Comparison of ENCODE assay signal across 21 mouse cellular contexts in genomic region chr19:8946929-8947328, GRCm38 (mm10). TPM values are rescaled to one million over a fixed set of nuclear protein-coding genes. Genes with fewer than 3 reads are reported as not detected.
DNase-seq lines count a peak whose midpoint lies in the region; ATAC-seq and TF ChIP-seq lines count a peak whose summit lies in the region.
"Had no signal": no experiment of that assay in that cellular context is flagged by ENCODE, and none has a peak within 500 bp of the region (broad histone marks: within the 10 kb centered on the region; RNA-seq: fewer than 3 reads in every experiment).

No protein-coding gene starts in this region.

- peak; percentile 67 for DNase-seq in liver
- DNase-seq in liver, postnatal 0 days = no peak
- DNase-seq in liver, embryonic 11.5 days (ENCODE audit: low spot score) = no peak
- DNase-seq in thymus, adult 2 months = no peak
- no peak for DNase-seq in adrenal gland, postnatal 36 days
- DNase-seq: adrenal gland, postnatal 10 days; B cell, adult 2 months; cerebellum, adult 11-12 months; cerebellum, adult 9-10 months; cerebellum, postnatal 25 days; gastrocnemius, postnatal 36 days; heart, adult 11 months; heart, postnatal 4 days had no signal

- WGBS in liver, postnatal 0 days (ENCODE audit: insufficient replicate concordance) = 65% methylated on average over 7 of the region's 7 CpGs
- 76% methylated on average over 7 of the region's 7 CpGs for WGBS in liver, embryonic 11.5 days
- WGBS in liver, embryonic 15.5 days (ENCODE audit: insufficient replicate concordance) = 32% methylated on average over 7 of the region's 7 CpGs
- WGBS in thymus, adult 2 months = 93% methylated on average over 7 of the region's 7 CpGs

- H3K9ac ChIP-seq in liver, postnatal 0 days (replicated peaks) = no peak overlapping the region
- H3K9ac ChIP-seq in liver, embryonic 11.5 days (ENCODE audit: low read depth, low read length) = no peak overlapping the region
- H3K9ac ChIP-seq in liver, embryonic 15.5 days = no peak overlapping the region
- H3K9ac ChIP-seq: embryonic facial prominence, embryonic 12.5 days; heart, embryonic 13.5 days; hindbrain, embryonic 12.5 days had no signal

- no peak for ATAC-seq in liver, postnatal 0 days
- 0 out of 2 replicates have a peak, but pooled peaks have one; percentile 32 for ATAC-seq in liver, embryonic 11.5 days (replicated peaks; ENCODE audit: low FRiP score)
- ATAC-seq in liver, embryonic 15.5 days (ENCODE audit: insufficient read depth) = peak; percentile 35; the same call in 1 of the 2 replicates
- ATAC-seq in CD4-positive, CD25-positive, alpha-beta regulatory T cell, adult 4 months = no peak
- ATAC-seq: forebrain, embryonic 14.5 days; hindbrain, embryonic 16.5 days had no signal

- H3K27me3 ChIP-seq in liver, postnatal 0 days (ENCODE audit: insufficient read depth, low read length) = no peaks in the 10 kb centered on the region
- H3K27me3 ChIP-seq in liver, embryonic 11.5 days (replicated peaks; ENCODE audit: control insufficient read depth, insufficient read depth, low read length) = no peaks in the 10 kb centered on the region
- H3K27me3 ChIP-seq in liver, embryonic 15.5 days = no peaks in the 10 kb centered on the region
- no peaks in the 10 kb centered on the region for H3K27me3 ChIP-seq in thymus, adult 2 months (ENCODE audit: control insufficient read depth, insufficient read depth, low read length)
- H3K27me3 ChIP-seq: embryonic facial prominence, embryonic 12.5 days; heart, embryonic 13.5 days; hindbrain, embryonic 12.5 days had no signal

- no peak overlapping the region for H3K4me2 ChIP-seq in liver, postnatal 0 days (ENCODE audit: low read depth, low read length)
- H3K4me2 ChIP-seq in liver, embryonic 11.5 days = no peak overlapping the region
- peak overlapping the region; percentile 85 for H3K4me2 ChIP-seq in liver, embryonic 15.5 days
- H3K4me2 ChIP-seq: embryonic facial prominence, embryonic 12.5 days; heart, embryonic 13.5 days; hindbrain, embryonic 12.5 days had no signal

- peaks cover 28% of the 10 kb centered on the region for H3K4me1 ChIP-seq in liver, postnatal 0 days (ENCODE audit: insufficient read depth)
- peaks cover 29% of the 10 kb centered on the region for H3K4me1 ChIP-seq in liver, embryonic 11.5 days (replicated peaks; ENCODE audit: control insufficient read depth, insufficient read depth, low read length)
- peaks cover 60% of the 10 kb centered on the region for H3K4me1 ChIP-seq in liver, embryonic 15.5 days (replicated peaks)
- H3K4me1 ChIP-seq in thymus, adult 2 months (replicated peaks; ENCODE audit: control insufficient read depth, insufficient read depth, low read length) = peaks cover 12% of the 10 kb centered on the region

- H3K36me3 ChIP-seq in liver, postnatal 0 days (replicated peaks; ENCODE audit: insufficient read depth, low read length) = peaks cover 71% of the 10 kb centered on the region
- H3K36me3 ChIP-seq in liver, embryonic 11.5 days (ENCODE audit: control insufficient read depth, insufficient read depth, low read length) = peaks cover 63% of the 10 kb centered on the region
- H3K36me3 ChIP-seq in liver, embryonic 15.5 days (replicated peaks) = peaks cover 85% of the 10 kb centered on the region
- H3K36me3 ChIP-seq in thymus, adult 2 months (ENCODE audit: control insufficient read depth, insufficient read depth, low read length) = peaks cover 69% of the 10 kb centered on the region

- TF ChIP-seq CTCF in liver, postnatal 0 days (IDR thresholded peaks at IDR 0.05; ENCODE audit: low read depth) = no peak
- TF ChIP-seq CTCF in thymus, adult 2 months (IDR thresholded peaks at IDR 0.05; ENCODE audit: borderline replicate concordance, control insufficient read depth, extremely low read depth, insufficient read depth, low read length, poor library complexity) = no peak

- no peaks in the 10 kb centered on the region for H3K9me3 ChIP-seq in liver, postnatal 0 days (ENCODE audit: low read length)
- H3K9me3 ChIP-seq in liver, embryonic 11.5 days (ENCODE audit: control insufficient read depth, low read length) = no peaks in the 10 kb centered on the region
- no peaks in the 10 kb centered on the region for H3K9me3 ChIP-seq in liver, embryonic 15.5 days (replicated peaks)
- H3K9me3 ChIP-seq: embryonic facial prominence, embryonic 12.5 days; forebrain, embryonic 10.5 days; heart, embryonic 13.5 days; hindbrain, embryonic 12.5 days had no signal

- H3K27ac ChIP-seq in liver, postnatal 0 days (ENCODE audit: low read depth) = no peak overlapping the region; the same call in 1 of the 2 replicates
- no peak overlapping the region for H3K27ac ChIP-seq in liver, embryonic 11.5 days (ENCODE audit: low read depth, low read length)
- H3K27ac ChIP-seq in liver, embryonic 15.5 days (replicated peaks) = peak overlapping the region; percentile 77
- H3K27ac ChIP-seq in thymus, adult 2 months (ENCODE audit: control insufficient read depth, insufficient read depth, low read length) = no peak overlapping the region
- H3K27ac ChIP-seq: embryonic facial prominence, embryonic 12.5 days; forebrain, embryonic 10.5 days; heart, embryonic 13.5 days; hindbrain, embryonic 12.5 days had no signal

- H3K4me3 ChIP-seq in liver, postnatal 0 days (ENCODE audit: low read depth, low read length) = no peak overlapping the region
- H3K4me3 ChIP-seq in liver, embryonic 11.5 days (ENCODE audit: low read depth, low read length) = no peak overlapping the region
- H3K4me3 ChIP-seq in liver, embryonic 15.5 days (replicated peaks) = no peak overlapping the region; the same call in 1 of the 2 replicates
- no peak overlapping the region for H3K4me3 ChIP-seq in thymus, adult 2 months (ENCODE audit: control insufficient read depth, insufficient read depth, low read length)
- H3K4me3 ChIP-seq: embryonic facial prominence, embryonic 12.5 days; forebrain, embryonic 10.5 days; heart, embryonic 13.5 days; hindbrain, embryonic 12.5 days had no signal

- TF ChIP-seq EP300 in liver, postnatal 0 days (IDR thresholded peaks at IDR 0.05; ENCODE audit: low read depth) = no peak

- TF ChIP-seq POLR2A in thymus, adult 2 months (IDR thresholded peaks at IDR 0.05; ENCODE audit: control insufficient read depth, extremely low read depth, insufficient read depth, low read length, poor library complexity) = no peak

RNA-seq across cellular contexts. Expression of gene Mta2, which starts 5.3 kb away (rescaled TPM):
- 43.0 and 45.7 TPM in 2 replicates for polyA plus RNA-seq in liver, postnatal 0 days (2015; fragmentation: Nextera tagmentation; extraction: Ambion mirVana)
- 75.6 and 81.1 TPM in 2 replicates for polyA plus RNA-seq in liver, embryonic 11.5 days (2014; fragmentation: Nextera tagmentation; extraction: Ambion mirVana)
- 79.0 and 85.9 TPM in 2 replicates for polyA plus RNA-seq in liver, embryonic 15.5 days (2015; fragmentation: Nextera tagmentation; extraction: Ambion mirVana)
- 79.6 and 92.0 TPM in 2 replicates for polyA plus RNA-seq in thymus, adult 2 months (2012; rRNA removed)
- 10 to 100 TPM; 88.0 to 88.6 TPM for total RNA-seq in adrenal gland, postnatal 36 days (2021)
- polyA plus RNA-seq in CD4-positive, CD25-positive, alpha-beta regulatory T cell, adult 4 months (2017; shearing (Covaris generic)) = 100 to 1,000 TPM in 1 of 2 experiments, 10 to 100 TPM in 1; 81.7 to 126 TPM

RNA-seq across cellular contexts. Expression of gene Tut1, which starts 6.7 kb away (rescaled TPM):
- polyA plus RNA-seq in liver, postnatal 0 days (2015; fragmentation: Nextera tagmentation; extraction: Ambion mirVana) = 9.0 and 10.7 TPM in 2 replicates
- 42.4 and 43.2 TPM in 2 replicates for polyA plus RNA-seq in liver, embryonic 11.5 days (2014; fragmentation: Nextera tagmentation; extraction: Ambion mirVana)
- 13.7 and 14.6 TPM in 2 replicates for polyA plus RNA-seq in liver, embryonic 15.5 days (2015; fragmentation: Nextera tagmentation; extraction: Ambion mirVana)
- polyA plus RNA-seq in thymus, adult 2 months (2012; rRNA removed) = 39.4 and 42.0 TPM in 2 replicates
- total RNA-seq in adrenal gland, postnatal 36 days (2021) = 10 to 100 TPM; 20.7 to 24.4 TPM
- 10 to 100 TPM; 30.3 to 67.9 TPM for polyA plus RNA-seq in CD4-positive, CD25-positive, alpha-beta regulatory T cell, adult 4 months (2017; shearing (Covaris generic))

RNA-seq across cellular contexts. Expression of gene Eml3, which starts 17.6 kb away (rescaled TPM):
- 8.0 and 9.5 TPM in 2 replicates for polyA plus RNA-seq in liver, postnatal 0 days (2015; fragmentation: Nextera tagmentation; extraction: Ambion mirVana)
- 22.6 and 26.1 TPM in 2 replicates for polyA plus RNA-seq in liver, embryonic 11.5 days (2014; fragmentation: Nextera tagmentation; extraction: Ambion mirVana)
- polyA plus RNA-seq in liver, embryonic 15.5 days (2015; fragmentation: Nextera tagmentation; extraction: Ambion mirVana) = 13.1 and 14.6 TPM in 2 replicates
- polyA plus RNA-seq in thymus, adult 2 months (2012; rRNA removed) = 72.3 and 73.1 TPM in 2 replicates
- 10 to 100 TPM; 46.9 to 59.1 TPM for total RNA-seq in adrenal gland, postnatal 36 days (2021)
- 10 to 100 TPM; 18.7 to 24.9 TPM for polyA plus RNA-seq in CD4-positive, CD25-positive, alpha-beta regulatory T cell, adult 4 months (2017; shearing (Covaris generic))

RNA-seq across cellular contexts. Expression of gene Rom1, which starts 17.8 kb away (rescaled TPM):
- 2.0 and 2.5 TPM in 2 replicates for polyA plus RNA-seq in liver, postnatal 0 days (2015; fragmentation: Nextera tagmentation; extraction: Ambion mirVana)
- 2.4 and 3.9 TPM in 2 replicates for polyA plus RNA-seq in liver, embryonic 11.5 days (2014; fragmentation: Nextera tagmentation; extraction: Ambion mirVana)
- 2.8 TPM in 2 replicates for polyA plus RNA-seq in liver, embryonic 15.5 days (2015; fragmentation: Nextera tagmentation; extraction: Ambion mirVana)
- 11.9 and 13.5 TPM in 2 replicates for polyA plus RNA-seq in thymus, adult 2 months (2012; rRNA removed)
- total RNA-seq in adrenal gland, postnatal 36 days (2021) = 10 to 100 TPM; 38.7 to 61.5 TPM
- polyA plus RNA-seq in CD4-positive, CD25-positive, alpha-beta regulatory T cell, adult 4 months (2017; shearing (Covaris generic)) = 1 to 10 TPM; 5.1 to 9.2 TPM

RNA-seq across cellular contexts. Expression of gene Eef1g, which starts 19.9 kb away (rescaled TPM):
- polyA plus RNA-seq in liver, postnatal 0 days (2015; fragmentation: Nextera tagmentation; extraction: Ambion mirVana) = 129 and 134 TPM in 2 replicates
- polyA plus RNA-seq in liver, embryonic 11.5 days (2014; fragmentation: Nextera tagmentation; extraction: Ambion mirVana) = 598 and 618 TPM in 2 replicates
- polyA plus RNA-seq in liver, embryonic 15.5 days (2015; fragmentation: Nextera tagmentation; extraction: Ambion mirVana) = 177 and 180 TPM in 2 replicates
- 251 and 292 TPM in 2 replicates for polyA plus RNA-seq in thymus, adult 2 months (2012; rRNA removed)
- total RNA-seq in adrenal gland, postnatal 36 days (2021) = 100 to 1,000 TPM; 331 to 363 TPM
- polyA plus RNA-seq in CD4-positive, CD25-positive, alpha-beta regulatory T cell, adult 4 months (2017; shearing (Covaris generic)) = 100 to 1,000 TPM; 667 to 787 TPM

Comparison
In these comparisons a context has a peak if more than half of its experiments do, and no peak if none do; other contexts are left out.
1. ATAC-seq: peak in liver, embryonic 11.5 days (single experiment) and liver, embryonic 15.5 days (single experiment); none in liver, postnatal 0 days (single experiment) and CD4-positive, CD25-positive, alpha-beta regulatory T cell, adult 4 months (single experiment).